Mouse (Mus musculus) layer of hippocampus, adult 11-12 months (tissue): ENCODE measurements at regions not wholly inside any gene's neighbourhood (a gene's known extent, or its start where the extent isn't known, plus 50 kb on each side); places are given as distances from the start of the nearest gene placed in this dataset.
A peak's percentile ranks its signal among the peaks of the same experiment; 100 is the strongest.

Source experiments
- DNase-seq: peaks from one replicate; pipeline ENCODE4 v3.0.0; 2022; ENCODE audit warnings: low spot score

- peak; percentile 80 for DNase-seq
Observed at GRCm38 (mm10) chr12:50943741-50944521, 295.0 kb upstream of the Prkd1 start.

- no peak for DNase-seq
Observed at GRCm38 (mm10) chr12:50943340-50943739, 294.4 kb upstream of the Prkd1 start.

- DNase-seq, result no peak
Observed at GRCm38 (mm10) chr12:50935516-50935915, 286.6 kb upstream of the Prkd1 start.

- DNase-seq, result no peak
Observed at GRCm38 (mm10) chr12:50932496-50932895, 283.6 kb upstream of the Prkd1 start.

- DNase-seq, result no peak
Observed at GRCm38 (mm10) chr12:50929641-50930040, 280.7 kb upstream of the Prkd1 start.

- no peak for DNase-seq
Observed at GRCm38 (mm10) chr12:50926234-50926633, 277.3 kb upstream of the Prkd1 start.

GRCm38 (mm10) chr12:50921739-50922138 lies 272.8 kb upstream of the Prkd1 start:
- DNase-seq, result no peak

GRCm38 (mm10) chr12:50899609-50900447 lies 250.9 kb upstream of the Prkd1 start:
- no peak for DNase-seq

GRCm38 (mm10) chr12:50897606-50898166 lies 248.8 kb upstream of the Prkd1 start:
- DNase-seq, result no peak

GRCm38 (mm10) chr12:50893604-50894003 lies 244.7 kb upstream of the Prkd1 start:
- peak; percentile 6 for DNase-seq

- no peak for DNase-seq
Observed at GRCm38 (mm10) chr12:50875796-50876195, 226.9 kb upstream of the Prkd1 start.

- DNase-seq, result no peak
Observed at GRCm38 (mm10) chr12:50874024-50874398, 225.1 kb upstream of the Prkd1 start.

- no peak for DNase-seq
Observed at GRCm38 (mm10) chr12:50873390-50874023, 224.6 kb upstream of the Prkd1 start.

- no peak for DNase-seq
Observed at GRCm38 (mm10) chr12:50851644-50852043, 202.7 kb upstream of the Prkd1 start.

- no peak for DNase-seq
Observed at GRCm38 (mm10) chr12:50847976-50848375, 199.1 kb upstream of the Prkd1 start.

- no peak for DNase-seq
Observed at GRCm38 (mm10) chr12:50842744-50843143, 193.8 kb upstream of the Prkd1 start.

- DNase-seq, result no peak
Observed at GRCm38 (mm10) chr12:50839391-50839790, 190.5 kb upstream of the Prkd1 start.

- DNase-seq, result no peak
Observed at GRCm38 (mm10) chr12:50808731-50809281, 159.9 kb upstream of the Prkd1 start.

GRCm38 (mm10) chr12:50804391-50804790 lies 155.5 kb upstream of the Prkd1 start:
- DNase-seq, result no peak

- DNase-seq, result peak; percentile 6
Observed at GRCm38 (mm10) chr12:50765156-50765940, 116.5 kb upstream of the Prkd1 start.

GRCm38 (mm10) chr12:50764457-50764856 lies 115.6 kb upstream of the Prkd1 start:
- no peak for DNase-seq
